Mouse (Mus musculus) c-Kit-positive CD71-negative TER-119-negative erythroid progenitor cells, embryonic 14.5 days (primary cell): ENCODE results near the gene Tut1.
"Not testable (repeated sequence)": the region's sequence is repeated elsewhere in the genome, so short reads cannot be mapped to it uniquely, and the experiment has no call there.

Source experiments
- DNase-seq: peaks from one replicate; pipeline ENCODE4 v3.0.0-alpha.2; 2013; ENCODE audit warnings: low read depth

Tut1 gene

GRCm38 (mm10) chr19:8943047-8943446 lies 10.6 kb upstream of the Tut1 start:
- no peak for DNase-seq

- no peak for DNase-seq
Measured at GRCm38 (mm10) chr19:8944062-8944461, 9.6 kb upstream of the Tut1 start.

GRCm38 (mm10) chr19:8944750-8945149 lies 8.9 kb upstream of the Tut1 start:
- DNase-seq, result peak; percentile 65

GRCm38 (mm10) chr19:8945251-8945650 lies 8.4 kb upstream of the Tut1 start:
- DNase-seq, result no peak

GRCm38 (mm10) chr19:8946929-8947328 lies 6.7 kb upstream of the Tut1 start:
- no peak for DNase-seq

- no peak for DNase-seq
Measured at GRCm38 (mm10) chr19:8950190-8950589, 3.5 kb upstream of the Tut1 start.

- no peak for DNase-seq
Measured at GRCm38 (mm10) chr19:8952241-8952640, 1.4 kb upstream of the Tut1 start.

GRCm38 (mm10) chr19:8954171-8954570 lies 524 bp downstream of the Tut1 start:
- no peak for DNase-seq

- DNase-seq, result no peak
Measured at GRCm38 (mm10) chr19:8962256-8962655, 8.6 kb downstream of the Tut1 start.

GRCm38 (mm10) chr19:8965075-8965474 lies 11.4 kb downstream of the Tut1 start:
- no peak for DNase-seq

- no peak for DNase-seq
Measured at GRCm38 (mm10) chr19:8965771-8966170, 12.1 kb downstream of the Tut1 start.

GRCm38 (mm10) chr19:8966198-8966589 lies 12.5 kb downstream of the Tut1 start:
- DNase-seq, result no peak

- DNase-seq, result peak; percentile 96
Measured at GRCm38 (mm10) chr19:8966590-8967372, 13.1 kb downstream of the Tut1 start, which contains the start of gene Eef1g. Gene Eef1g (plus strand): TSS chr19:8967041.

GRCm38 (mm10) chr19:8967373-8967743 lies 13.7 kb downstream of the Tut1 start:
- no peak for DNase-seq

- no peak for DNase-seq
Measured at GRCm38 (mm10) chr19:8967893-8968292, 14.2 kb downstream of the Tut1 start.

GRCm38 (mm10) chr19:8972491-8972890 lies 18.8 kb downstream of the Tut1 start:
- DNase-seq, result not testable (repeated sequence)

GRCm38 (mm10) chr19:8974638-8975037 lies 21.0 kb downstream of the Tut1 start:
- DNase-seq, result no peak

- no peak for DNase-seq
Measured at GRCm38 (mm10) chr19:8975491-8975890, 21.8 kb downstream of the Tut1 start.

GRCm38 (mm10) chr19:8976535-8976934 lies 22.9 kb downstream of the Tut1 start:
- DNase-seq, result no peak

GRCm38 (mm10) chr19:8980771-8981170 lies 27.1 kb downstream of the Tut1 start:
- DNase-seq, result peak; percentile 55

GRCm38 (mm10) chr19:8981450-8982168 lies 28.0 kb downstream of the Tut1 start:
- DNase-seq, result no peak

- no peak for DNase-seq
Measured at GRCm38 (mm10) chr19:8982303-8983149, 28.9 kb downstream of the Tut1 start.
